Mouse (Mus musculus) neural tube, embryonic 14.5 days (tissue): ENCODE data around the gene Slamf1. TPM values are rescaled to one million over a fixed set of nuclear protein-coding genes. Genes with fewer than 3 reads are reported as not detected.

Experiments
- ATAC-seq: fragments of 200-750 bp; cut with Nextera tagmentation; 2 replicates; pipeline ENCODE4 v1.8.0; 2017; ENCODE audit warnings: low read depth, mild to moderate bottlenecking, moderate TSS enrichment, moderate library complexity
- H3K27ac ChIP-seq: fragments of 300-500 bp; sonication (generic); 2 replicates; pipeline ENCODE4 v1.5.1; 2014; ENCODE audit warnings: low read depth, mild to moderate bottlenecking, control low read depth, low read length, moderate library complexity, mixed read lengths
- H3K27me3 ChIP-seq: fragments of 300-500 bp; sonication (generic); 2 replicates; pipeline ENCODE4 v1.6.1; 2014; ENCODE audit warnings: low read length; ENCODE audit not compliant: control insufficient read depth, insufficient read depth
- H3K36me3 ChIP-seq: fragments of 300-500 bp; sonication (generic); 2 replicates; pipeline ENCODE4 v1.6.1; 2014; ENCODE audit warnings: low read length, mixed read lengths; ENCODE audit not compliant: control insufficient read depth, insufficient read depth
- H3K4me1 ChIP-seq: fragments of 300-500 bp; sonication (generic); 2 replicates; pipeline ENCODE4 v1.6.1; 2014; ENCODE audit warnings: low read length; ENCODE audit not compliant: control insufficient read depth, insufficient read depth
- H3K4me2 ChIP-seq: fragments of 300-500 bp; sonication (generic); 2 replicates; pipeline ENCODE4 v1.6.1; 2014; ENCODE audit warnings: mild to moderate bottlenecking, low read depth, low read length, control low read depth
- H3K4me3 ChIP-seq: fragments of 300-500 bp; sonication (generic); 2 replicates; pipeline ENCODE4 v1.5.1; 2014; ENCODE audit warnings: low read depth, low read length, control low read depth, mixed read lengths
- H3K9ac ChIP-seq: fragments of 300-500 bp; sonication (generic); replicated peaks from 2 replicates; pipeline ENCODE4 v1.6.1; 2014; ENCODE audit warnings: low read depth, mild to moderate bottlenecking, control low read depth, low read length, mixed read lengths
- H3K9me3 ChIP-seq: fragments of 300-500 bp; sonication (generic); 2 replicates; pipeline ENCODE4 v1.6.1; 2016; ENCODE audit warnings: low read length; ENCODE audit not compliant: control insufficient read depth
- WGBS: fragments of 180-500 bp; shearing (Covaris S2); extraction: QIAGEN DNeasy Blood & Tissue Kit; methylation state at CpG from one replicate; pipeline ENCODE4 v1.1.7; 2014; 5-methylcytosine and 5-hydroxymethylcytosine counted together
- polyA plus RNA-seq: library from polyadenylated mRNA; unstranded; fragments of >200 nt; fragmentation: Nextera tagmentation; extraction: Ambion mirVana; gene quantifications from 2 replicates; pipeline ENCODE4 v1.2.1, GENCODE M21; 2014

The Slamf1 gene
- polyA plus RNA-seq, 1 experiment from 2014 or later: 0.09 TPM

DNA sequence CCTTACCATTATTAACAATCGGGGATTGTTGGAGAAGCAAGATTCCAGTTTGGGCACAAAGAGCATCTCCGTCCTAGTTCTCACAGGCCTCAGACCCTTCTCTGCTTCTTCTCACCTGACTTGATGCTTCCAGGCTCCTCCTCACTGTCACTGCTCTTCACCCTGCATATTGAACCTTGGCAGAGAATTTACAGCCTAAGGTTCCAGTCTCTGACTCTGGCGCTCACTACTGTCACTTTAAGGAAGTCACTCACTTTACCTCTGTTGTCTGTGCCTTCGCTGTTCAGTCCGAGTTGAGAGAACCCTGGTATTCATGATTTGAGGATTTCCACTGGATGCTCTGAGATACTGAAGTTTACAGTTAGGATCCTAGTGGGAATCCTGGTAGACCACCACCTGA is 7.3 kb downstream of the Slamf1 start:
- Histone ChIP-seq H3K36me3 (no peaks in the 10 kb centered on the region), H3K4me1 (no peaks in the 10 kb centered on the region), H3K27ac (no peak overlapping the region), H3K27me3 (no peaks in the 10 kb centered on the region), H3K9me3 (no peaks in the 10 kb centered on the region), H3K4me2 (no peak overlapping the region), H3K4me3 (no peak overlapping the region), H3K9ac (no peak overlapping the region)
- 76% methylated on average over 5 of the region's 5 CpGs for WGBS
- no peak for ATAC-seq

DNA sequence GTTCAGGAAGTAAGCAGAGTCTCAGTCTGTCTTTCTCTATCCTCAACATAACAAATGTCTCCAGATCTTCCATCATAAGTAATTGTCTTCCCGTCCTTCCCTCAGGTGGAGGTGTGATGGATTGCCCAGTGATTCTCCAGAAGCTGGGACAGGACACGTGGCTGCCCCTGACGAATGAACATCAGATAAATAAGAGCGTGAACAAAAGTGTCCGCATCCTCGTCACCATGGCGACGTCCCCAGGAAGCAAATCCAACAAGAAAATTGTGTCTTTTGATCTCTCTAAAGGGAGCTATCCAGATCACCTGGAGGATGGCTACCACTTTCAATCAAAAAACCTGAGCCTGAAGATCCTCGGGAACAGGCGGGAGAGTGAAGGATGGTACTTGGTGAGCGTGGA is 7.8 kb downstream of the Slamf1 start:
- Histone ChIP-seq H3K9me3 (no peaks in the 10 kb centered on the region), H3K27me3 (no peaks in the 10 kb centered on the region), H3K9ac (no peak overlapping the region), H3K36me3 (no peaks in the 10 kb centered on the region), H3K4me1 (no peaks in the 10 kb centered on the region), H3K4me3 (no peak overlapping the region), H3K27ac (no peak overlapping the region), H3K4me2 (no peak overlapping the region)
- WGBS: 63% methylated on average over 11 of the region's 11 CpGs
- ATAC-seq: no peak

DNA sequence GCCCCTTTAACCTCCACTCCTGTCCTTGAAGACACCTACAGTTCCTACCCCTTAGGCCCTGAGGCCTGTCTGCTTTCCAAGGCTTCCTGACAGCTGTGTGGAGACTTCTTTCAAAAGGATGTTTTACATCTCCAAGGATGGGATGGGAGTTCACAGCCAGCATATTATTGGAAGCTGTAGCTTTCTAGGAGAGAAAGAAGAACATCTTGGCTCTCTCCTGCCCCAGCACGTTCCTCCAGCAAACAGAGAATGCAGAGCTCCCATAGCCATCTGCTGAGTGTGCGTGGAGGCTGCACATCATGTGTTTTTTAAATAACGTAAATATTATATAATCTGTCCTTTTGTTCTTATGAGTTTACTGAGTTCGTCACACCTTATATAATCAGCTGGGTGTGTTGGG is 8.9 kb downstream of the Slamf1 start:
- no peaks in the 10 kb centered on the region for H3K36me3 ChIP-seq
- no peak for ATAC-seq
- no peaks in the 10 kb centered on the region for H3K9me3 ChIP-seq
- no peak overlapping the region for H3K27ac ChIP-seq
- no peaks in the 10 kb centered on the region for H3K27me3 ChIP-seq
- 86% methylated on average over 4 of the region's 4 CpGs for WGBS
- H3K4me1 ChIP-seq: no peaks in the 10 kb centered on the region
- H3K4me2 ChIP-seq: no peak overlapping the region
- H3K4me3 ChIP-seq: no peak overlapping the region
- no peak overlapping the region for H3K9ac ChIP-seq

DNA sequence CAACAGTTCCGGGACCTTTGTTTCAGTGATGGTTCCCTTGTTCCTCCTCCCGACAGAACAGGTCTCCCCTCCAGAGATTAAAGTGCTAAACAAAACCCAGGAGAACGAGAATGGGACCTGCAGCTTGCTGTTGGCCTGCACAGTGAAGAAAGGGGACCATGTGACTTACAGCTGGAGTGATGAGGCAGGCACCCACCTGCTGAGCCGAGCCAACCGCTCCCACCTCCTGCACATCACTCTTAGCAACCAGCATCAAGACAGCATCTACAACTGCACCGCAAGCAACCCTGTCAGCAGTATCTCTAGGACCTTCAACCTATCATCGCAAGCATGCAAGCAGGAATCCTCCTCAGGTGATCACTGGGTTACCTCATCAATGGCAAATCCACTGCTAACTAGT is 10.1 kb downstream of the Slamf1 start:
- 76% methylated on average over 7 of the region's 7 CpGs for WGBS
- no peak overlapping the region for H3K27ac ChIP-seq
- H3K36me3 ChIP-seq: no peaks in the 10 kb centered on the region
- H3K27me3 ChIP-seq: no peaks in the 10 kb centered on the region
- no peaks in the 10 kb centered on the region for H3K4me1 ChIP-seq
- H3K4me3 ChIP-seq: no peak overlapping the region
- no peak for ATAC-seq
- no peak overlapping the region for H3K9ac ChIP-seq
- no peaks in the 10 kb centered on the region for H3K9me3 ChIP-seq
- no peak overlapping the region for H3K4me2 ChIP-seq

DNA sequence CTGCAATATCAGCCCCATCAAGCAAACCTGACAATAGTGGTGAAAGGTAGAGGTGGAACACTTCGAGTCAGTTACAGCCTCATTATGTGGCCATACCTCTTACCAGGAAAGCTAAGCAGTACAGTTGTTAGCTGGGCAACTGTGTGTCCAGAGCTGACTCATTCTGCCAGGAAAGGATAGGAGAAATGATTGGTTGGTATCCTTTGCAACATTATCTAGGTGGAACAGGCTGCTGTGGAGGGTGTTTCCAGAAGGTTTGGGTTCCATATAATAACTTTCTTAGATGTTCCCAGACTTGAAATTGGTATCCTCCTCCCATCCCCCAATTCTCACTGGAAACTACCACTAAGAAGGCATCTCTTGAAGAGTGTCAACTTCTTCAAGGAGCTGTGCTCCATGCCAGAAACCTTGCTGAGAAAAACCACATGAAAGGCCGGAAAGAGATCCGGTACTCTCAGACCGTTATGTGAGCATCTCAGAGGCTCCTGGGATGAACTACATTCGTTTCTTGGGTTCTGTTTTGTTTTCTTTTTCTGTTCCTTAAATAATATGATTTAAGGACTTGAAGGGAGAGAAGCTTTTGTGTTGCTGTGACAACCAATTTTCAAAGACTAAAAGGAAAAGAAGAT is 15.5 kb downstream of the Slamf1 start:
- Histone ChIP-seq H3K9ac (no peak overlapping the region), H3K27me3 (no peaks in the 10 kb centered on the region), H3K4me3 (no peak overlapping the region), H3K27ac (no peak overlapping the region), H3K36me3 (no peaks in the 10 kb centered on the region), H3K4me2 (no peak overlapping the region), H3K4me1 (no peaks in the 10 kb centered on the region), H3K9me3 (no peaks in the 10 kb centered on the region)
- ATAC-seq: no peak
- WGBS: 88% methylated on average over 5 of the region's 5 CpGs

DNA sequence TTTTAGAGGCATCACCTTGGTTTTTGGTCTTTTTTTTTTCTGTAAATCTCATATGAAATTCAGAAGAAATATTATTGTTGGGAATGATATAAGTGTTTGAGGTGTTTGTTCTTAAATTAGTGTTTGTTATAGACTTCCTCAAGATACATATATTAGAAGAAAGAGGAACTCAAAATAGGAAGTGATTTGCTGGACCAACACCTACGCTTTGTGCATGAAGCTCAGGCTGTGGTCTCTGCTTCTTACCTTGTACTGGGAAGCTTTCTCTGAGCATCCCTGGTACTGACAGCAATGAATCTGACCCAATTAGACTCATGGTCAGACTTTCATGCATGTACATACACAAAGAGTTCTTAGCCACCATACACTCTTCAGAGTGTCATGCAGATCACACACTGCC is 18.9 kb downstream of the Slamf1 start:
- Histone ChIP-seq H3K4me1 (no peaks in the 10 kb centered on the region), H3K36me3 (no peaks in the 10 kb centered on the region), H3K9ac (no peak overlapping the region), H3K27ac (no peak overlapping the region), H3K9me3 (no peaks in the 10 kb centered on the region), H3K4me2 (no peak overlapping the region), H3K27me3 (no peaks in the 10 kb centered on the region), H3K4me3 (no peak overlapping the region)
- no peak for ATAC-seq
- WGBS: 75% methylated on average over 1 of the region's 1 CpGs

DNA sequence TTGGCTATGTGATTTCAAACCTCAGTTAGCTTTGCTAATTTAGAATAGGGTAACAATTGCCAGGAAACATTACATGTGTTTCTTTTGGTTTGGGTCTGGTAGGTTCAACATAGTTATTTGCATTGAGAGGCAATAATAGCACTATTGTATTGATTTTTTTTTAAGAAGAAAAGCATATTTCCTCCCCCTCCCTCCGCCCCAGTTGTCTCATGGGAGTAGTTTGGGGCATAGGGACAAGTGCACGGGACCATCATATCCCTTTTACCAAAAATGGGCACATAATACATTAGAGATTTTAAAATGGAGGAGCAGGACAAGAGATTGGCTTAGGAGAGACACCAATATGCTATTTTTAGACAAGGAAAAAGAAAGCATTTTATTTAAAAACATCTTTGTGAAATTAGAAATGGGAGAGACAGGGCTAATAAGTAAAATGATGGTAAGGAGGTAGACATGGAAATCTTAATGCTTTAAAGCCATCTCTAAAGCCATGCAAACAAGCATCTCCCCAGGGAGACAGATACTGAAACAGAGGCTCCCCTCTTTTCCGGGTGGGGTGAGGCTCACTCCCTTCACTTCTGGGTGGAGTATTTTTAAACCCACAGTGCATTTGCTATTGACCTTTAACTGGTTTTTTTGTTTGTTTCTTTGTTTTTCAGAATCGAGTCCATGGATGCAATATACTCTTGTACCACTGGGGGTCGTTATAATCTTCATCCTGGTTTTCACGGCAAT is 20.5 kb downstream of the Slamf1 start:
- Histone ChIP-seq H3K4me2 (no peak overlapping the region), H3K36me3 (no peaks in the 10 kb centered on the region), H3K27me3 (no peaks in the 10 kb centered on the region), H3K4me1 (no peaks in the 10 kb centered on the region), H3K4me3 (no peak overlapping the region), H3K9ac (no peak overlapping the region), H3K9me3 (no peaks in the 10 kb centered on the region), H3K27ac (no peak overlapping the region)
- ATAC-seq: no peak
- WGBS: 72% methylated on average over 6 of the region's 6 CpGs

GRCm38 (mm10) chr1:171788461-171789283 is 21.7 kb downstream of the Slamf1 start:
- H3K9ac ChIP-seq: no peak overlapping the region
- H3K4me1 ChIP-seq: no peaks in the 10 kb centered on the region
- no peak overlapping the region for H3K27ac ChIP-seq
- no peak overlapping the region for H3K4me2 ChIP-seq
- H3K36me3 ChIP-seq: no peaks in the 10 kb centered on the region
- no peaks in the 10 kb centered on the region for H3K9me3 ChIP-seq
- no peaks in the 10 kb centered on the region for H3K27me3 ChIP-seq
- no peak for ATAC-seq
- no peak overlapping the region for H3K4me3 ChIP-seq
- 92% methylated on average over 12 of the region's 12 CpGs for WGBS

- H3K27me3 ChIP-seq: no peaks in the 10 kb centered on the region
- no peak for ATAC-seq
- H3K4me2 ChIP-seq: no peak overlapping the region
- no peaks in the 10 kb centered on the region for H3K36me3 ChIP-seq
- no peak overlapping the region for H3K4me3 ChIP-seq
- no peak overlapping the region for H3K9ac ChIP-seq
- H3K9me3 ChIP-seq: no peaks in the 10 kb centered on the region
- WGBS: 79% methylated on average over 3 of the region's 3 CpGs
- no peak overlapping the region for H3K27ac ChIP-seq
- no peaks in the 10 kb centered on the region for H3K4me1 ChIP-seq
Measured at GRCm38 (mm10) chr1:171789407-171789806, 22.5 kb downstream of the Slamf1 start.
